Mouse (Mus musculus): ENCODE data around the gene Crtap.

Crtap gene

GRCm38 (mm10) chr9:114389905-114390748 lies at the start of gene Crtap:
TSS of gene Crtap (minus strand) at chr9:114390675.
- peak; percentile 54 for DNase-seq

- DNase-seq = no peak
These were observed 45.2 kb upstream of the Crtap start for GRCm38 (mm10) chr9:114435668-114436067.

GRCm38 (mm10) chr9:114428103-114428834 lies 37.8 kb upstream of the Crtap start:
- DNase-seq = no peak

GRCm38 (mm10) chr9:114427425-114427824 lies 37.0 kb upstream of the Crtap start:
- DNase-seq = no peak

- no peak for DNase-seq
These were observed 35.7 kb upstream of the Crtap start for GRCm38 (mm10) chr9:114426201-114426600.

- DNase-seq = no peak
These were observed 35.1 kb upstream of the Crtap start for GRCm38 (mm10) chr9:114425576-114425975.

- no peak for DNase-seq
These were observed 31.3 kb upstream of the Crtap start for GRCm38 (mm10) chr9:114421797-114422196.

GRCm38 (mm10) chr9:114421045-114421444 lies 30.6 kb upstream of the Crtap start:
- DNase-seq = no peak

- DNase-seq = no peak
These were observed 30.0 kb upstream of the Crtap start for GRCm38 (mm10) chr9:114420443-114420842.

GRCm38 (mm10) chr9:114418187-114418586 lies 27.7 kb upstream of the Crtap start:
- DNase-seq = no peak

GRCm38 (mm10) chr9:114416646-114417517 lies 26.4 kb upstream of the Crtap start:
- no peak for DNase-seq

- DNase-seq = no peak
These were observed 25.2 kb upstream of the Crtap start for GRCm38 (mm10) chr9:114415701-114416100.

GRCm38 (mm10) chr9:114413866-114414265 lies 23.4 kb upstream of the Crtap start:
- no peak for DNase-seq

- no peak for DNase-seq
These were observed 21.9 kb upstream of the Crtap start for GRCm38 (mm10) chr9:114412406-114412805.

- no peak for DNase-seq
These were observed 20.8 kb upstream of the Crtap start for GRCm38 (mm10) chr9:114411295-114411694.

GRCm38 (mm10) chr9:114410313-114410862 lies 19.9 kb upstream of the Crtap start:
- no peak for DNase-seq

GRCm38 (mm10) chr9:114407676-114408075 lies 17.2 kb upstream of the Crtap start:
- no peak for DNase-seq

- DNase-seq = peak; percentile 40
These were observed 11.2 kb upstream of the Crtap start for GRCm38 (mm10) chr9:114401685-114402080.

- peak; percentile 76 for DNase-seq
These were observed 10.6 kb upstream of the Crtap start, which contains the start of the genes Glb1 and Tmppe for GRCm38 (mm10) chr9:114400949-114401684. TSS of gene Glb1 (plus strand) at chr9:114401076. TSS of gene Tmppe (plus strand) at chr9:114401105.

- DNase-seq = no peak
These were observed 10.1 kb upstream of the Crtap start for GRCm38 (mm10) chr9:114400588-114400948.

- no peak for DNase-seq
These were observed 9.2 kb upstream of the Crtap start for GRCm38 (mm10) chr9:114399680-114400079.

GRCm38 (mm10) chr9:114395258-114395657 lies 4.8 kb upstream of the Crtap start:
- DNase-seq = no peak

Measured in cerebellum, adult 9-11 months (tissue).